Mouse (Mus musculus): ENCODE measurements around the gene Pianp. TPM values are rescaled to one million over a fixed set of nuclear protein-coding genes. Genes with fewer than 3 reads are reported as not detected.
"Not testable (repeated sequence)": the region's sequence is repeated elsewhere in the genome, so short reads cannot be mapped to it uniquely, and the experiment has no call there.

The Pianp gene
- polyA plus RNA-seq, 1 experiment from 2014 or later: 0.11 TPM

DNA sequence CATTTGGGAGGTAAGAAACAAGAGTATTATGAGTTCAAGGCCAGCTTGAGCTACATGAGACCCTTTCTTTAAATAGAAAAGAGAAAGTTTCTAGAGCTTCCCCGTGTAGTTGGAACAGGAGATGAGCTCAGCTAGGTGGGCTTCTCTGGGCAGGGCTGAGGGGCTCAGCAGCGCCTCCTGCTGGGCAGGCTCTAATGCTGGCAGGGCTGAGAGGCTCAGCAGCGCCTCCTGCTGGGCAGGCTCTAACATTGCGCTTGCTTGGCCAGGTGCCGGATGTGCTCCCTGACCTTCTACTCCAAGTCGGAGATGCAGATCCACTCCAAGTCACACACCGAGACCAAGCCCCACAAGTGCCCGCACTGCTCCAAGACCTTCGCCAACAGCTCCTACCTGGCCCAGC is 34.0 kb downstream of the Pianp start:
- not testable (repeated sequence) for H3K4me3 ChIP-seq (ENCODE audit: low read depth, low read length); H3K9me3 ChIP-seq (replicated peaks; ENCODE audit: control insufficient read depth, low read length); H3K4me2 ChIP-seq (ENCODE audit: low read depth, low read length); H3K27me3 ChIP-seq (ENCODE audit: control insufficient read depth, insufficient read depth, low read depth, low read length); H3K9ac ChIP-seq (ENCODE audit: low read depth, low read length); H3K27ac ChIP-seq (ENCODE audit: low read length); H3K4me1 ChIP-seq (ENCODE audit: control insufficient read depth, low read depth, low read length)
- ATAC-seq (ENCODE audit: low read depth): peak; percentile 9; the same call in 1 of the 2 replicates
- H3K36me3 ChIP-seq (ENCODE audit: control insufficient read depth, insufficient read depth): peaks cover 49% of the 10 kb centered on the region
- WGBS (ENCODE audit: insufficient replicate concordance): 45% methylated on average over 7 of the region's 9 CpGs

DNA sequence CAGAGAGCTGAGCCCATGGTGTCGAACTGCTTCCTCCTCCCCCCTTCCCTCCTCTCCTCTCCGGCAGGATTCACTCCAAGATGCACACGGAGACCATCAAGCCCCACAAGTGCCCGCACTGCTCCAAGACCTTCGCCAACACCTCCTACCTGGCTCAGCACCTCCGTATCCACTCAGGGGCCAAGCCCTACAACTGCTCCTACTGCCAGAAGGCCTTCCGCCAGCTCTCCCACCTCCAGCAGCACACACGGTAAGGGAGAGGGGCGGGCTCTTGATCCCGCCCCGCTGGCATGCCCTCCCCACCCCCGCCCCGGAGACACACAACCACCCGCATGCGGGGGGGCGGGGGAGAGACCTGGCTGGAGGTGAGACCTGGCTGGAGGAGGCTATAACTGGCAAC is 35.1 kb downstream of the Pianp start:
- WGBS (ENCODE audit: insufficient replicate concordance): 89% methylated on average over 16 of the region's 16 CpGs
- H3K4me1 ChIP-seq (ENCODE audit: control insufficient read depth, low read depth, low read length): no peaks in the 10 kb centered on the region
- peaks cover 46% of the 10 kb centered on the region for H3K36me3 ChIP-seq (ENCODE audit: control insufficient read depth, insufficient read depth)
- H3K27me3 ChIP-seq (ENCODE audit: control insufficient read depth, insufficient read depth, low read depth, low read length): no peaks in the 10 kb centered on the region
- no peak overlapping the region for H3K9ac ChIP-seq (ENCODE audit: low read depth, low read length)
- H3K27ac ChIP-seq (ENCODE audit: low read length): no peak overlapping the region
- H3K9me3 ChIP-seq (replicated peaks; ENCODE audit: control insufficient read depth, low read length): no peaks in the 10 kb centered on the region
- H3K4me3 ChIP-seq (ENCODE audit: low read depth, low read length): no peak overlapping the region
- no peak overlapping the region for H3K4me2 ChIP-seq (ENCODE audit: low read depth, low read length)
- ATAC-seq (ENCODE audit: low read depth): no peak

DNA sequence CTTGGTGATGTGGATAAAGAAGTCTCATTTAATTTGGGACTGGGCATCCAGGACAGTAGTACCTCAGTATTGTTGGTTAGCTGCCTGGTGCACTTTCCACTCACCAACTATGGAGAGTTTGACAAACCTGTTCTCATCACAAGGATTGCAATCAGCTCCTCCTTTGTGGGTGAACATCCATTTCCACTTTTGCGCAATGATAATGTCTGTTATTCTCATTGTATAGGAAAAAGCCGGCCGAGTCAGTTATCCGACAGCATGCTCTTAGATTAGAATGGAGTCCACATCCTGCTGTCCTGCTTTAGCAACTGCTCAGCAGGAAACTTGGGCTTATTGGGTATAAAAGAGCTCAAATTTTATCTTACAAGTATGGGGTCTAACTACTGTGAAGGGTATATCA is 42.2 kb downstream of the Pianp start:
- Histone ChIP-seq H3K9ac (ENCODE audit: low read depth, low read length) (no peak overlapping the region), H3K9me3 (replicated peaks; ENCODE audit: control insufficient read depth, low read length) (no peaks in the 10 kb centered on the region), H3K4me2 (ENCODE audit: low read depth, low read length) (peak overlapping the region; percentile 79), H3K27me3 (ENCODE audit: control insufficient read depth, insufficient read depth, low read depth, low read length) (no peaks in the 10 kb centered on the region), H3K4me3 (ENCODE audit: low read depth, low read length) (peak overlapping the region; percentile 73; the same call in 1 of the 2 replicates), H3K27ac (ENCODE audit: low read length) (no peak overlapping the region; the same call in 1 of the 2 replicates), H3K36me3 (ENCODE audit: control insufficient read depth, insufficient read depth) (peaks cover 18% of the 10 kb centered on the region), H3K4me1 (ENCODE audit: control insufficient read depth, low read depth, low read length) (peaks cover 21% of the 10 kb centered on the region)
- no peak for ATAC-seq (ENCODE audit: low read depth)
- WGBS (ENCODE audit: insufficient replicate concordance): 85% methylated on average over 4 of the region's 4 CpGs

- Histone ChIP-seq H3K4me3 (ENCODE audit: low read depth, low read length) (peak overlapping the region; percentile 73), H3K27ac (ENCODE audit: low read length) (peak overlapping the region; percentile 76), H3K36me3 (ENCODE audit: control insufficient read depth, insufficient read depth) (peaks cover 17% of the 10 kb centered on the region), H3K4me1 (ENCODE audit: control insufficient read depth, low read depth, low read length) (peaks cover 21% of the 10 kb centered on the region), H3K9me3 (replicated peaks; ENCODE audit: control insufficient read depth, low read length) (no peaks in the 10 kb centered on the region), H3K4me2 (ENCODE audit: low read depth, low read length) (peak overlapping the region; percentile 79), H3K27me3 (ENCODE audit: control insufficient read depth, insufficient read depth, low read depth, low read length) (no peaks in the 10 kb centered on the region), H3K9ac (ENCODE audit: low read depth, low read length) (peak overlapping the region; percentile 51)
- no peak for ATAC-seq (ENCODE audit: low read depth)
- 3% methylated on average over 8 of the region's 8 CpGs for WGBS (ENCODE audit: insufficient replicate concordance)
Measured at GRCm38 (mm10) chr6:125039131-125039530, 42.6 kb downstream of the Pianp start.

DNA sequence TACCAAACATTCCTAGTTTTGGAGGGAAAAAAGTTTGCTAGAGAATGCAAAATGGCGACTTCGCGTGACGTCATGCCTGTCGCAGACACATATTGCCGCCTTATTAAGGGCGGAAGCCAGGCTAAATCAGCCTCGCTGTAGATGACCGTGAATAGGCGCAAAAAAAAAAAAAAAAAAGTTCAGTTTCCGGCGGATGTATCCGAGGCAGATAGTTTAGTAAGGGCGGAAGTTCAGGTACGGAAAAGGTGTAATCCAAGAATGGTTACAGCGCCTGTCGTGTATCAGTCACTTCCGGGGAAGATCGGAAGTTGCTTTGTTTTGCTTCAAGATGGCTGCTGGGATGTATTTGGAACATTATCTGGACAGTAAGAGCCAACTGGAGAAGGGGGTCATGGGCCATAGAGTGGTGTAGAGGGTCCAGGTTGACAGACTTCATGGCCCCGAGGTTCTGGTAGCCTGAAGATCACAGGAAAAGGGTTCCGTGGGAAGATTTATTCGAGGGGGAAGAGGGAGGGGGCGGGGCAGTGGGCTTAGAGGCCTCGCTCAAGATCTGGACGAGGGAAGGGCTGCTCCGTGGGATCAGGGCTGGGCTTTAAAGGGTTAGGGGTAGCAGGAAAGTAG is 43.1 kb downstream of the Pianp start, which contains the start of gene Ing4:
Ing4 (plus strand) TSS at position 228 of the 621 bp plus-strand sequence.
- peak within 1 kb of the TSS; percentile 79 for H3K4me2 ChIP-seq (ENCODE audit: low read depth, low read length)
- H3K36me3 ChIP-seq (ENCODE audit: control insufficient read depth, insufficient read depth): peaks cover 19% of the 10 kb centered on the region
- H3K27ac ChIP-seq (ENCODE audit: low read length): peak within 1 kb of the TSS; percentile 76
- ATAC-seq (ENCODE audit: low read depth): peak; percentile 95
- H3K9me3 ChIP-seq (replicated peaks; ENCODE audit: control insufficient read depth, low read length): no peaks in the 10 kb centered on the region
- H3K4me3 ChIP-seq (ENCODE audit: low read depth, low read length): peak within 1 kb of the TSS; percentile 73
- peaks cover 21% of the 10 kb centered on the region for H3K4me1 ChIP-seq (ENCODE audit: control insufficient read depth, low read depth, low read length)
- H3K9ac ChIP-seq (ENCODE audit: low read depth, low read length): peak within 1 kb of the TSS; percentile 51
- H3K27me3 ChIP-seq (ENCODE audit: control insufficient read depth, insufficient read depth, low read depth, low read length): no peaks in the 10 kb centered on the region
- under 1% methylated on average over 26 of the region's 26 CpGs for WGBS (ENCODE audit: insufficient replicate concordance)

- ATAC-seq (ENCODE audit: low read depth): no peak
- peak overlapping the region; percentile 79 for H3K4me2 ChIP-seq (ENCODE audit: low read depth, low read length)
- WGBS (ENCODE audit: insufficient replicate concordance): 4% methylated on average over 7 of the region's 7 CpGs
Measured at GRCm38 (mm10) chr6:125040221-125040620, 43.7 kb downstream of the Pianp start.

DNA sequence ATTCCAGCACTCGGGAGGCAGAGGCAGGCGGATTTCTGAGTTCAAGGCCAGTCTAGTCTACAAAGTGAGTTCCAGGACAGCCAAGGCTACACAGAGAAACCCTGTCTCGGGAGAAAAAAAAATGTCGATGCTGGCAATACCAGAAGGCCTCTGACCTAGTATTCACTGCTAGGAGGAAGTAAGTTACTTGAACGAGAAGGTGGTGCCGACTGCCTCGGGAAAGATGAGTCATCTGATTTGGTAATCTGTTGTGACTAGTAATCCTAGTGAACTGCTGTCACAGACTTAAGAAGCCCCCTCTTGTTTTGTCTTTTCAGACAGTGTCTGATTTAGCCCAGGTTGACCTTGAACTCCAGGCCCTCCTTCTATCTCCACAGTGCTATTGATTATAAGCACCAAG is 44.6 kb downstream of the Pianp start:
- no peaks in the 10 kb centered on the region for H3K9me3 ChIP-seq (replicated peaks; ENCODE audit: control insufficient read depth, low read length)
- no peak overlapping the region for H3K9ac ChIP-seq (ENCODE audit: low read depth, low read length)
- WGBS (ENCODE audit: insufficient replicate concordance): 49% methylated on average over 7 of the region's 7 CpGs
- peak overlapping the region; percentile 40 for H3K27ac ChIP-seq (ENCODE audit: low read length)
- peaks cover 21% of the 10 kb centered on the region for H3K4me1 ChIP-seq (ENCODE audit: control insufficient read depth, low read depth, low read length)
- H3K4me3 ChIP-seq (ENCODE audit: low read depth, low read length): no peak overlapping the region
- no peaks in the 10 kb centered on the region for H3K27me3 ChIP-seq (ENCODE audit: control insufficient read depth, insufficient read depth, low read depth, low read length)
- no peak overlapping the region for H3K4me2 ChIP-seq (ENCODE audit: low read depth, low read length)
- H3K36me3 ChIP-seq (ENCODE audit: control insufficient read depth, insufficient read depth): peaks cover 13% of the 10 kb centered on the region; the same call in 1 of the 2 replicates
- no peak for ATAC-seq (ENCODE audit: low read depth)

More at GRCm38 (mm10) chr6:125040221-125040620, 43.7 kb downstream of the Pianp start:
- H3K4me3 ChIP-seq (ENCODE audit: low read depth, low read length): peak overlapping the region; percentile 73
- peaks cover 21% of the 10 kb centered on the region for H3K4me1 ChIP-seq (ENCODE audit: control insufficient read depth, low read depth, low read length)
- H3K27ac ChIP-seq (ENCODE audit: low read length): peak overlapping the region; percentile 76
- H3K27me3 ChIP-seq (ENCODE audit: control insufficient read depth, insufficient read depth, low read depth, low read length): no peaks in the 10 kb centered on the region
- H3K36me3 ChIP-seq (ENCODE audit: control insufficient read depth, insufficient read depth): peaks cover 18% of the 10 kb centered on the region
- peak overlapping the region; percentile 35 for H3K9ac ChIP-seq (ENCODE audit: low read depth, low read length)
- no peaks in the 10 kb centered on the region for H3K9me3 ChIP-seq (replicated peaks; ENCODE audit: control insufficient read depth, low read length)

DNA sequence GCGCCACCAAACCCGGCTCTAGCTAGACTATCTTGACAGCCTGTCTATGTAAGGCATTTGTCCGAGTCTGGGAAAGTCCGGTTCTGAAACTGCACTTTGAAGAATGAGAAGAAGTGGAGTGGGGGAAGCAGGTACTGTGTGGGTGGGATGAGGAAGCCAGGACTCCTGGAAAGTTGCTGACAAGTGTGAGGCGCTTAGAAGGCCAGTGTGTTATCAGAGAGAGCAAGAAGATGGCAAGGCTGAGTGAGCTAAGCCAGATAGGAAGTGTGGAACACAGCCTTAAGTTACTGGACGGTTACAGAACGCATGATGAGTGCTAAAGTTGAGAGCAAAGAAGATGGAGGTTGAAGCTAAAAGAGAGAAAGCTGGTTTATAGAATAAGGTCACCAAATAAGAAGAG is 45.6 kb downstream of the Pianp start:
- Histone ChIP-seq H3K4me1 (ENCODE audit: control insufficient read depth, low read depth, low read length) (peaks cover 21% of the 10 kb centered on the region), H3K4me2 (ENCODE audit: low read depth, low read length) (no peak overlapping the region; the same call in 1 of the 2 replicates), H3K9ac (ENCODE audit: low read depth, low read length) (no peak overlapping the region), H3K9me3 (replicated peaks; ENCODE audit: control insufficient read depth, low read length) (no peaks in the 10 kb centered on the region), H3K36me3 (ENCODE audit: control insufficient read depth, insufficient read depth) (peaks cover 15% of the 10 kb centered on the region; the same call in 1 of the 2 replicates), H3K27ac (ENCODE audit: low read length) (no peak overlapping the region), H3K27me3 (ENCODE audit: control insufficient read depth, insufficient read depth, low read depth, low read length) (no peaks in the 10 kb centered on the region), H3K4me3 (ENCODE audit: low read depth, low read length) (no peak overlapping the region)
- 60% methylated on average over 7 of the region's 7 CpGs for WGBS (ENCODE audit: insufficient replicate concordance)
- ATAC-seq (ENCODE audit: low read depth): no peak

GRCm38 (mm10) chr6:125046691-125047090 is 50.2 kb downstream of the Pianp start:
- no peak overlapping the region for H3K4me3 ChIP-seq (ENCODE audit: low read depth, low read length)
- H3K9me3 ChIP-seq (replicated peaks; ENCODE audit: control insufficient read depth, low read length): no peaks in the 10 kb centered on the region
- H3K36me3 ChIP-seq (ENCODE audit: control insufficient read depth, insufficient read depth): peaks cover 28% of the 10 kb centered on the region
- ATAC-seq (ENCODE audit: low read depth): no peak
- no peak overlapping the region for H3K9ac ChIP-seq (ENCODE audit: low read depth, low read length)
- 33% methylated on average over 5 of the region's 5 CpGs for WGBS (ENCODE audit: insufficient replicate concordance)
- H3K27ac ChIP-seq (ENCODE audit: low read length): no peak overlapping the region
- no peaks in the 10 kb centered on the region for H3K27me3 ChIP-seq (ENCODE audit: control insufficient read depth, insufficient read depth, low read depth, low read length)
- H3K4me2 ChIP-seq (ENCODE audit: low read depth, low read length): no peak overlapping the region
- H3K4me1 ChIP-seq (ENCODE audit: control insufficient read depth, low read depth, low read length): peaks cover 5% of the 10 kb centered on the region
